Comparison of ENCODE assay signal across 26 mouse cellular contexts in the genomic region with DNA sequence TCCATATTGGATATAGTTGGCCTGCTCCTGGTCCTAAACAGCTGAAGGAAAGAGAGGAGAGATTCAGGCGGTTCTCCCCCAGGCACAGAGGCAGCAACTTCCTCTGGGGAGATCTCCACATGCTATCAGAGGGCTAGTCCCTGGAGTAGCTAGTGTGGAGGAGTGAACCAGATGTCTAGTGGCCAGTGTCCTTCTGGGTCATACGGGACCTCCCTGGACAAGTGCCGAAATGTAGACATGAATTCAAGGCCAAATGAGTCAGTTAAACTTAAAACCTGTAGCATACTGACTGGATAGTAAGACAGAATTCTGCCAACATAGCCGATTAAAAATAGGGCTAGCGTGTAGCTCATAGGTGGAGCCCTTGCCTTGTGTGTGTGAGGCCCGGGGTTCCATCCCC. TPM values are rescaled to one million over a fixed set of nuclear protein-coding genes. Genes with fewer than 3 reads are reported as not detected.
DNase-seq lines count a peak whose midpoint lies in the region; ATAC-seq and TF ChIP-seq lines count a peak whose summit lies in the region.
"Had no signal": no experiment of that assay in that cellular context is flagged by ENCODE, and none has a peak within 500 bp of the region (broad histone marks: within the 10 kb centered on the region; RNA-seq: fewer than 3 reads in every experiment).

No protein-coding gene starts in this region.

- DNase-seq in gastrocnemius, adult 2 months, result peak; percentile 23
- DNase-seq in gastrocnemius, adult 8-10 months (ENCODE audit: low spot score in 2 of 2), result no peak
- DNase-seq in heart, postnatal 4 days, result no peak
- no peak for DNase-seq in midbrain, embryonic 10.5 days (ENCODE audit: low spot score)
- no peak for DNase-seq in right cerebral cortex, postnatal 10 days (ENCODE audit: low spot score in 2 of 2)
- DNase-seq: cerebellum, adult 9-10 months; gastrocnemius, postnatal 36 days; kidney, adult 8-10 months; lung, adult 18-20 months; lung, postnatal 10 days; right cerebral cortex, postnatal 14 days; thymus, adult 2 months; thymus, postnatal 4 days had no signal

- TF ChIP-seq CTCF in gastrocnemius, adult 2 months (IDR thresholded peaks at IDR 0.05), result no peak

- no peaks in the 10 kb centered on the region for H3K9me3 ChIP-seq in heart, embryonic 15.5 days (replicated peaks)
- H3K9me3 ChIP-seq in midbrain, embryonic 10.5 days (replicated peaks), result no peaks in the 10 kb centered on the region
- H3K9me3 ChIP-seq in midbrain, embryonic 15.5 days, result no peaks in the 10 kb centered on the region
- H3K9me3 ChIP-seq: forebrain, embryonic 13.5 days; hindbrain, embryonic 15.5 days; limb, embryonic 13.5 days; liver, embryonic 12.5 days; midbrain, embryonic 12.5 days had no signal

- intact Hi-C loops in gastrocnemius, adult 2 months (cut with DNase I), result no loop called here

- 0 out of 2 replicates have a peak overlapping the region, but pooled peaks have one; percentile 29 for H3K4me2 ChIP-seq in heart, embryonic 15.5 days
- H3K4me2 ChIP-seq in midbrain, embryonic 15.5 days, result no peak overlapping the region
- H3K4me2 ChIP-seq: forebrain, embryonic 13.5 days; hindbrain, embryonic 15.5 days; limb, embryonic 13.5 days; liver, embryonic 12.5 days; midbrain, embryonic 12.5 days had no signal

- H3K36me3 ChIP-seq in heart, embryonic 15.5 days, result no peaks in the 10 kb centered on the region; the same call in 1 of the 2 replicates
- H3K36me3 ChIP-seq in midbrain, embryonic 10.5 days, result peaks cover under 1% of the 10 kb centered on the region; the same call in 1 of the 2 replicates
- H3K36me3 ChIP-seq in midbrain, embryonic 15.5 days (replicated peaks), result no peaks in the 10 kb centered on the region
- H3K36me3 ChIP-seq: hindbrain, embryonic 15.5 days had no signal

- H3K9ac ChIP-seq in heart, embryonic 15.5 days, result peak overlapping the region; percentile 22; the same call in 1 of the 2 replicates
- H3K9ac ChIP-seq in midbrain, embryonic 15.5 days, result no peak overlapping the region
- H3K9ac ChIP-seq: forebrain, embryonic 13.5 days; hindbrain, embryonic 15.5 days; limb, embryonic 13.5 days; liver, embryonic 12.5 days; midbrain, embryonic 12.5 days had no signal

- peak overlapping the region; percentile 92 for H3K27ac ChIP-seq in gastrocnemius, adult 2 months
- H3K27ac ChIP-seq in heart, embryonic 15.5 days, result peak overlapping the region; percentile 59
- 0 out of 2 replicates have a peak overlapping the region, but pooled peaks have one; percentile 14 for H3K27ac ChIP-seq in midbrain, embryonic 10.5 days (replicated peaks)
- H3K27ac ChIP-seq in midbrain, embryonic 15.5 days, result no peak overlapping the region
- H3K27ac ChIP-seq: forebrain, embryonic 13.5 days; limb, embryonic 13.5 days; liver, embryonic 12.5 days; stomach, postnatal 0 days had no signal

- WGBS in heart, embryonic 15.5 days, result 61% methylated on average over 6 of the region's 6 CpGs
- WGBS in midbrain, embryonic 10.5 days, result 80% methylated on average over 6 of the region's 6 CpGs
- WGBS in midbrain, embryonic 15.5 days, result 78% methylated on average over 6 of the region's 6 CpGs

- peak overlapping the region; percentile 58 for H3K4me3 ChIP-seq in gastrocnemius, adult 2 months
- H3K4me3 ChIP-seq in heart, embryonic 15.5 days, result no peak overlapping the region
- no peak overlapping the region for H3K4me3 ChIP-seq in midbrain, embryonic 10.5 days
- no peak overlapping the region for H3K4me3 ChIP-seq in midbrain, embryonic 15.5 days
- H3K4me3 ChIP-seq: forebrain, embryonic 13.5 days; hindbrain, embryonic 15.5 days; limb, embryonic 13.5 days; liver, embryonic 12.5 days; midbrain, embryonic 12.5 days had no signal

- H3K27me3 ChIP-seq in heart, embryonic 15.5 days, result no peaks in the 10 kb centered on the region
- H3K27me3 ChIP-seq in midbrain, embryonic 10.5 days (ENCODE audit: low read depth, poor library complexity, severe bottlenecking), result no peaks in the 10 kb centered on the region
- no peaks in the 10 kb centered on the region for H3K27me3 ChIP-seq in midbrain, embryonic 15.5 days (replicated peaks)
- H3K27me3 ChIP-seq: forebrain, embryonic 13.5 days; hindbrain, embryonic 15.5 days; limb, embryonic 13.5 days; liver, embryonic 12.5 days; midbrain, embryonic 12.5 days had no signal

- no peak for ATAC-seq in heart, embryonic 15.5 days (replicated peaks; ENCODE audit: insufficient number of reproducible peaks, insufficient read depth, low FRiP score, low read depth)
- ATAC-seq in midbrain, embryonic 15.5 days (replicated peaks), result no peak
- ATAC-seq: liver, embryonic 12.5 days had no signal

- peaks cover 87% of the 10 kb centered on the region for H3K4me1 ChIP-seq in heart, embryonic 15.5 days (replicated peaks)
- peaks cover 48% of the 10 kb centered on the region for H3K4me1 ChIP-seq in midbrain, embryonic 10.5 days
- peaks cover 24% of the 10 kb centered on the region for H3K4me1 ChIP-seq in midbrain, embryonic 15.5 days

RNA-seq across cellular contexts. Expression of a gene that starts 19.3 kb away (rescaled TPM):
- total RNA-seq in gastrocnemius, adult 2 months (2021), result not detected
- total RNA-seq in gastrocnemius, adult 8-10 months (2022), result not detected
- polyA plus RNA-seq in heart, embryonic 15.5 days (2015; fragmentation: Nextera tagmentation; extraction: Ambion mirVana), result 0.93 and 1.4 TPM in 2 replicates
- not detected for total RNA-seq in heart, postnatal 4 days (2021)
- polyA plus RNA-seq in midbrain, embryonic 10.5 days (2016; fragmentation: Nextera tagmentation; extraction: Ambion mirVana), result 1.4 and 1.5 TPM in 2 replicates
- 2.3 and 3.0 TPM in 2 replicates for polyA plus RNA-seq in midbrain, embryonic 15.5 days (2015; fragmentation: Nextera tagmentation; extraction: Ambion mirVana)
- total RNA-seq: gastrocnemius, postnatal 36 days; hematopoietic stem cell, adult 5-6 weeks; left cerebral cortex, adult 18-20 months; left cerebral cortex, postnatal 25 days; megakaryocyte progenitor cell, adult 5-6 weeks; monocyte, adult 5-6 weeks had no signal
- polyA plus RNA-seq: thymus, adult 2 months had no signal

RNA-seq across cellular contexts. Expression of a gene that starts 43.8 kb away (rescaled TPM):
- total RNA-seq in gastrocnemius, adult 2 months (2021), result 100 to 1,000 TPM; 345 to 399 TPM
- total RNA-seq in gastrocnemius, adult 8-10 months (2022), result 100 to 1,000 TPM; 309 to 400 (median 330) TPM
- 107 and 109 TPM in 2 replicates for polyA plus RNA-seq in heart, embryonic 15.5 days (2015; fragmentation: Nextera tagmentation; extraction: Ambion mirVana)
- 100 to 1,000 TPM; 244 to 245 TPM for total RNA-seq in heart, postnatal 4 days (2021)
- 24.6 and 38.7 TPM in 2 replicates for polyA plus RNA-seq in midbrain, embryonic 10.5 days (2016; fragmentation: Nextera tagmentation; extraction: Ambion mirVana)
- 51.9 and 58.5 TPM in 2 replicates for polyA plus RNA-seq in midbrain, embryonic 15.5 days (2015; fragmentation: Nextera tagmentation; extraction: Ambion mirVana)
